Mouse (Mus musculus) testis, postnatal 10 days (tissue): Measurements from ENCODE around the gene Ttll6.
A peak's percentile ranks its signal among the peaks of the same experiment; 100 is the strongest.

Experiments
- DNase-seq: peaks from one replicate; pipeline ENCODE4 v3.0.0; 2021; ENCODE audit warnings: low spot score

Gene Ttll6

DNA sequence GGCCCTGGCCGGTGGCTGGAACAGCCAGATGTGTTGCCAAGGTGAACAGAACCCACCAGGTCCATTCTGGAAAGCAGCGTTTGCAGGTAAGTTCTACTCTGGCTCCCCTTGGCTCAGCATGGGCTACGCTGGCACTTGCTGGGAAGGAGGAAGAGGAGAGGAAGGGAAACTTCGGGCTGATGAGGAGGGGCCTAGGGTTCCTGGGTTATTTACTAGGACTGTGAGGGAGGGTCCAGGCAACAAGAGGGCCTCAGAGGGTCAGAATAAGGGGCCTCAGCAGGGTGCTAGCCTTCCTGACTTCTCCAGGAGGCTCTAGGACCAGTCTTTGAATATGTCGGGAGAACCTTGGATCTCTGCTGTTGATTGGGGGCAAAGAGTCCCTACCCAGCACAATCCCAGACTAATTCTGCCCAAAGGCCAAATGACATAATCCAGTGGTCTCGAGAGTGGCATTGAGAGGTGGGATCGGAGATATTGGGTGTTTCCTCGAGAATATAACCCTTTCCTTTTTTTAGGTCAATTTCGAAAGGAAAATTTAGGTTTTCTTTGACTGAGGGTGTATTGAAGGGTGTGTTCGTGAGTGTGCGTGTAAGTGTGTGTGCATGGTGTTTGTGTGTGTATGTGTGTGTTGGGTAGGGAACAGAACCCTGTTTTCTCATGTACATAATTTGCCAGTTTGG is 61.5 kb downstream of the Ttll6 start:
- no peak for DNase-seq

DNA sequence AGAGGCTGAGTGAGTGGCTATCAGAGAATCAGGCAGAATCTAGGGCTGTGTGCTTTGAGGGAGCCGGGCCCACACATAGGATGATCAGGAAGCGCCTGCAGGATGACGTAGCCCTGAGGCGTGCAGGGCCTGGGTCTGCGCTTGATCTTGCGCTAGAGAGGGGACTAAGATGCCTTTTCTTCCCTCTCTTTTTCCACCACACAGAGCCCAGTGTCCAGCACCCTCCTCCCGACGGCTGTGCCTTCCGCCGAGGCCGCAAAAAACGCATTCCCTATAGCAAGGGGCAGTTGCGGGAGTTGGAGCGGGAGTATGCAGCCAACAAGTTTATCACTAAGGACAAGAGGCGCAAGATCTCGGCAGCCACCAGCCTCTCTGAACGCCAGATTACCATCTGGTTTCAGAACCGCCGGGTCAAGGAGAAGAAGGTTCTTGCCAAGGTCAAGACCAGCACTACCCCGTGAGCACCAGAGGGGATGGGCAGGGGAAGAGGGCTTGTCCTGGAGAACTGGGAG is 62.2 kb downstream of the Ttll6 start:
- no peak for DNase-seq

DNA sequence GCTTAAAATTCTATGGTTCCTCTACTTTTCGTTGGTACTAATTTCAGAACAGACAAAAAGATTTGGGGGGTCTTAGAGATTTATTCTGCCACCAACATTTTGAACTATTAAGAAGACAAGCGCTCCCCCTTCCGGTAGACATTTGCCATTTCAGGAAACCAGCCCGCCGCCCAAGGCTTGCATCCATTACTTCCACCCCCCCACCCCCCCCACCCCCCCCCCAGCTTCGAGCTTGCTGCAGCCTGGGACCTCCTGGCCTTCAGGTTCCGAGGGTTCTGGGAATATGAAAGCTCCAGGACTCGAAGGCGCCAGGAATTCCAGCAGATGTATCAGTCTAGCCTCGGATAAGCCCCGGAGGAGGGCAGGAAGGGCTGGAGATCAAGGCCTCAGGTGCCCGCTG is 65.1 kb downstream of the Ttll6 start:
- peak; percentile 65 for DNase-seq

DNA sequence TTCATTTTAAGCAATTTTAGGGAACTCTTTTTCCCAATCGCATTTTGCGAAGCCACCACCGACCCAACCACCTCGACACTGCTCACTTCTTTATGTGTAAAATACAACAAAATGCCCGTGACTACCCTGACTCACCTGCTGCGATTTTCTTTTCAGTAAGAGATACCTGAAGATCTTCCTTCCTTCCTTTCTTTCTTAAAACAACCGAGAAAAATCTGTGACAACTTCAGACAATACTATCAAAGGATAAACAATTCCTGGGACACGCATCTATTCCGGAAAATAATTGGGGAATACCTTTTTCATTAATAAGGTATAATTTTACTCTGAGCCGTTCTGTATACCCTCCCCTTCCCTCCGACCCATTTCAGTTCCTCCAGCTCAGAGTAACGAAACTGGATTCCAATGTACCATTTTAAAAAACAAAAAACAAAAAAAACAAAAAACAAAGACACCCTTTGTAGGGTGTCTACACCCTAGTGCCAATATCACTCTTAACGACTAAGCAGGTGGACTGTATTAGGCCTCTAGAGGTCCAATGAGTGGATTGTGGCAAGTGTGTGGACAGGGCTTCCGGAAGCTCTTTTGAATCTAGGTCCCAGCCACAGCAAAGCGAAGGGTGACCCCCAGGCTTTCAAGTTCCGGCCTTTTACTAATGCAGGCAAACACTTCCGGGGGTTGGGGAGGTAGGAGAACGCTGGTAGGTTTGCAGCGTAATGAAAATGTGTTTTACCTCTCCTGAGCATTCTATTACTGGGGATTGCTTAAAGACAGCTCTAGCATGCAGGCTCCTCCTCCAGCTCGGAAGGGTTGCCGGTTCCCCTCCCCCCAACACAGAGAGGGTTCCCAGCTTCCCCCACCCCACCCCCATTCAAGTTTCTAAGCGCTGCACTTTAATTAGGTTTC is 65.8 kb downstream of the Ttll6 start:
- no peak for DNase-seq

DNA sequence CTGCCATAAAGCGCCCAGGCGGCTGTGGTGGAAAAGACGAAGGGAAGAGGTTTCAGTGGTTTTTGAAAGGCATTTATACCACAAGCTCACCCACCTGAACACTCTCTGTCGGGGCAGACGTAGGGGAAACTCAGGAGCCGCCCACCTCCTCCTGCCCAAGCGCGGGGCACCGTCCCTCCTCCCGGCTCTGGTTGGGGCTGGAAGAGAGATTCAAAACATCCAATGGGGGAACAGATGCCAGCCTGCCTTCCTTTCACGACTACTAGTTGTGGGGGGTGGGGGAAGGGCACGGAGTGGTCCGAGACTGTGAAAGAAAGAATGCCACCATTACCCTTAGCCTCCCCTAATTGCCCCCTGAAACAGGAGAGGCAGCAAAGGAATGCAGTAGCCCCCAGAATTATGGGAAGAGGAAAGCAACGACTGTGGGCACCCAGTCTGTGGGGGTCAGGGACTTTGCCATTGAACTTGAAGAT is 66.6 kb downstream of the Ttll6 start:
- DNase-seq = peak; percentile 42

DNA sequence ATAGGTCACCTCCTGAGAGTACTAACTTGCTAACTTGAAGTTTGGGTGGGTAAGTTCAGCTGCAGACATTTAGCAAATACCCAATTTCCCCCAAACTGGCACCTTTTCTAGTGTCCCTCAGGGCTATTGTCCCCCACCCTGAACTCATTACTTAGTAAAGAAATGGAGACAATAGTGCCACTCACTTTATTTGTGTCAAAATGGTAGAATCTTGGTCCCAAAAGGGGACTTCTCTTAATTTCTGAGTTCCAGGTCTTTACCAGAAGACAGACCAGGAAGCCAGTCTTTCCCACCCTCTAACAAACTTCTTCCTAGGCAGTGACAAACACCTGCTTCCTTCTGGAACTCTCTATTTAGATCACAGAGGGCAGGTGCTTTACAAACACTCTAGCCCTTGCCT is 68.2 kb downstream of the Ttll6 start:
- no peak for DNase-seq

DNA sequence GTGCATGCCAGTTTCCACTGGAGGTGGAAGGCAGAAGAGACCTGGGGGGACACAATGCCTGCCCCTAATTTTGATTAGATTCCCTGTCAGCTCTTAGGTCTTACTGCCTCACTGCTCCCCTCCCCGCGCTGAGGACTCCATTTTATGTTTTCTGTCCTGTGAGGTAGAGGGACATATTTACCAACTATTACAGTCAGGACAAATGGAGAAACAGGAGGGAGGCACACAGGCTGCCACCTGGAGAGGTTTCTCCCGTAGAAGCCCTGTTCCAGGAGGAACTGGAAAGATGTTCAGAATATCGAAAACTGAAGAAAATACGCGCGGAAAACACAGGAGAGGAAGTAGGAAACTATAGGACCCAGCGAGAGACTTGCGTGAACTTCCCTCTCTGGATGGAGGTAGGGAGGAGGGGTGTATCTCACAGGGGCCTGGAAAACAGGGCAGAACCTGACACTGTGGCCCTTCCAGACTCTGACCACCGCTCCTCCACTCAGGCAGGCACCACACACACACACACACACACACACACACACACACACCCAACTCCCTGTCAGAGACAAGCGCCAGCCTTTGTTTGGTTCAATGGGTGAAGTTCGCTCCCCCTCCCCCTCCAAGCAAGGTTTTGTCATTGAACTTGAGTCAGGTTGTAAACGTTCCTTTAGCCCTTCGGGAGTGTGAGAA is 69.0 kb downstream of the Ttll6 start:
- DNase-seq = no peak

DNA sequence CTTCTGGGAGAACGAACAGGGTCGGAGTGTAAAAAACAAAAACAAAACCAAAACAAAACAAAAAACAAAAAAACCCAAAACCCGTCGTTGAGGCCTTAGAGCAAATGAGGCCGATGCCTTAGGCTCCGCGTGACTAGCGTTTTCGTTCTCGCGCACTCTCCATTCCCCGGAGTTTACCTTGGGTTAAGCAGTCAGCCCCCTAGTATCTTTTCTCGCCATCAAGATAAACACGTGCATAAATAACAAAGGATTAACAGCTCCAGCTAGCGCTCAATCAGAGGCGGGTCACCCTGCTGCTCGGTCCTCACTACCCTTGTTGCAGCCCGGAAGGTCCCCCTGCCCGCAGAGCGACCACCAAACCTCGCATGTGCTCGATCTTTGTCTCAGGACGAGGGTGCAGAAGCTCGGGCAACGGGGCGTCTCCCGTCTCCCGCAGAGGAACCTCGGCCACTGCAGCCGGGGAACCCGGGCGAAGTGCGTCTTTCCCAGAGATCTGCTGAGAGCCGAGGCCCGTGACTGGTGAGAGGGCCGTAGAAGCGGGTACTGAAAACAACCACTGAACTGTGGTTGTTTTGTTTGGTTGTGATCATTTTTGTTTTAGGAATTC is 69.7 kb downstream of the Ttll6 start:
- DNase-seq = peak; percentile 44

DNA sequence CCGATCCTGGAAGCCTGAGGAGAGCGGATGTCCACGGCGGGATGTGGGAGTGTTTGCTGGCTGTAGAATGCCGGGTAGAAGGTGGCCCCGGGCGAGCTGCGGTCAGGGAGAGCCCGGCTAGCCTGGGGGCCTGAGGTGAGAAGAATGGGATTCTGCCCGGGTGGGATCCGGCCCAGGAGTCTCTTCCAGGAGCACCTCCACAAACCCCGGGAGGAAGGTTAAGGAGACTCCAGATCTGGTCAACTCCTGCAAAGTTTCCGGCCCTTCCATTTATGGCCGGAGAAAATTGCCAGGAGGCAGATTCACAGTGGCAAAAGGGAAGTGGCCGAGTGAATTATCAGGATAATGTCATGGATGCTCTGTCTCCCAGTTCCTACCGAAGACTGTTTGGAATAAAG is 70.2 kb downstream of the Ttll6 start:
- DNase-seq = no peak

DNA sequence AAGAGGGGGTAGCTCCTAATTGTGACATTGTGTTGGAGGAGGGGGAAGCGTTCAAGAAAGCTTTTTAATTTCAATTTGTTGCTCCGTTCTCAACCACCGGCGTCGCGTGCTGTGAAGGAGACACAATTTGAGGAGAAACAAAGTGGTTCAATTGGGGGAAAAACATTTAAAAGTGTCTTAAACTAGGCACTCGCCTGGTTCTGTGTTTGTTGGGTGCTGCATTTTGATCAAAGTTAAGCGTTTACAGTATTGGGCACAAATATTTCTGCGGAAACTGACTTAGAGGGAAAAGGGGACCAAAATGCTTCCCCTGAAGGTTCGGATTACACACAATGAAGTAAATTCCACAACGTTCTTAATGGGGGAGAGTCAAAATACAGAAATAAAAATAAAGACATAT is 70.8 kb downstream of the Ttll6 start:
- no peak for DNase-seq

DNA sequence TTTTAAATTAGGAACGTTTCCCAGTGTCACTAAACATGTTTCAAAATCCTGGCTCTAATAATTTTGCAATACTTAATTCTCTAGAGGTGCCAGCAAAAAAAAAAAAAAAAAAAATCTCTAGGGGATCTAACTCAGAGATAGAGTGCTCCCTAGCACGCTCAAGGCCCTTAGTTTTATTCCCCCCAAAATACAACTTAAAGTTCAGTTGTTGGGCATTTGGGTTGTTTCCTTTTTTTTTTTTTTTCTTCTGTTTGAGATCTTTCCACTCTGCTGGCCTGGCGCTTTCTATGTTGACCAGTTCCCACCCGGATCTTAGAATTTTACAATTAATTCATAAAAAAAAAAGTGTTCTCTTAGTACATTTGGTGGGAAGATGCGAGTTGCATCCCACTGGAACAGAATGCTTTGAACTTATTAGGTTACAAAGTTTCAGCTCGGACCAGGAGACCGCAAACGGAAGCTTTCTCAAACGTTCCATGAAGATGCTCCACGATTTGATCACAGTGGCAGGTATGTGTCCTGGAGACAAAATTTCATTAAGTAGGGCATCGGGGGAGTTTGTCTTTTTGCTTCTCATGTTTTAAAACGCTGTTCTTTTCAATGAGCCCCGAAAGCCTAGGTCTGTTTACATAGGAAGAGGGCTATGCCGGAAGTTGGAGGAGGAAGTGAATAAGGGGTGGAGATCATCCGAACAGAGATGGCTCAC is 72.0 kb downstream of the Ttll6 start:
- DNase-seq = no peak
